Mouse (Mus musculus): Measurements from ENCODE around the gene Agtrap. TPM values are rescaled to one million over a fixed set of nuclear protein-coding genes. Genes with fewer than 3 reads are reported as not detected.

Gene Agtrap
- polyA plus RNA-seq, 1 experiment from 2014 or later, result 14.8 TPM

GRCm38 (mm10) chr4:148038079-148038599, 49.7 kb downstream of the Agtrap start:
- peak overlapping the region; percentile 91 for H3K27ac ChIP-seq (replicated peaks)
- 8% methylated on average over 26 of the region's 26 CpGs for WGBS
- no peak for DNase-seq (ENCODE audit: low spot score)
- peak overlapping the region; percentile 94 for H3K4me3 ChIP-seq
- no peaks in the 10 kb centered on the region for H3K27me3 ChIP-seq (replicated peaks; ENCODE audit: low read depth, poor library complexity, severe bottlenecking)
- H3K4me1 ChIP-seq, result peaks cover 49% of the 10 kb centered on the region
- H3K9me3 ChIP-seq, result no peaks in the 10 kb centered on the region
- H3K36me3 ChIP-seq (replicated peaks), result peaks cover 53% of the 10 kb centered on the region

- 91% methylated on average over 3 of the region's 3 CpGs for WGBS
- H3K4me3 ChIP-seq, result no peak overlapping the region
- no peaks in the 10 kb centered on the region for H3K27me3 ChIP-seq (replicated peaks; ENCODE audit: low read depth, poor library complexity, severe bottlenecking)
- peaks cover 61% of the 10 kb centered on the region for H3K36me3 ChIP-seq (replicated peaks)
- H3K9me3 ChIP-seq, result no peaks in the 10 kb centered on the region
- no peak overlapping the region for H3K27ac ChIP-seq (replicated peaks)
- peaks cover 23% of the 10 kb centered on the region for H3K4me1 ChIP-seq
- DNase-seq (ENCODE audit: low spot score), result no peak
Measured at GRCm38 (mm10) chr4:148035440-148035839, 52.4 kb downstream of the Agtrap start.

- H3K4me3 ChIP-seq, result no peak overlapping the region
- H3K27ac ChIP-seq (replicated peaks), result no peak overlapping the region
- H3K36me3 ChIP-seq (replicated peaks), result peaks cover 71% of the 10 kb centered on the region
- WGBS, result 80% methylated on average over 7 of the region's 7 CpGs
- H3K9me3 ChIP-seq, result no peaks in the 10 kb centered on the region
- no peaks in the 10 kb centered on the region for H3K27me3 ChIP-seq (replicated peaks; ENCODE audit: low read depth, poor library complexity, severe bottlenecking)
- H3K4me1 ChIP-seq, result peaks cover 9% of the 10 kb centered on the region
- DNase-seq (ENCODE audit: low spot score), result no peak
Measured at GRCm38 (mm10) chr4:148033858-148034410, 53.9 kb downstream of the Agtrap start.

GRCm38 (mm10) chr4:148030506-148030905, 57.3 kb downstream of the Agtrap start:
- WGBS, result 76% methylated on average over 5 of the region's 5 CpGs
- H3K36me3 ChIP-seq (replicated peaks), result peaks cover 85% of the 10 kb centered on the region

GRCm38 (mm10) chr4:148029297-148029696, 58.5 kb downstream of the Agtrap start:
- no peaks in the 10 kb centered on the region for H3K9me3 ChIP-seq
- WGBS, result 92% methylated on average over 7 of the region's 7 CpGs
- no peak overlapping the region for H3K27ac ChIP-seq (replicated peaks)
- H3K4me1 ChIP-seq, result no peaks in the 10 kb centered on the region
- H3K27me3 ChIP-seq (replicated peaks; ENCODE audit: low read depth, poor library complexity, severe bottlenecking), result no peaks in the 10 kb centered on the region
- no peak for DNase-seq (ENCODE audit: low spot score)
- no peak overlapping the region for H3K4me3 ChIP-seq
- H3K36me3 ChIP-seq (replicated peaks), result peaks cover 85% of the 10 kb centered on the region

More at GRCm38 (mm10) chr4:148030506-148030905, 57.3 kb downstream of the Agtrap start:
- Histone ChIP-seq H3K9me3 (no peaks in the 10 kb centered on the region), H3K27ac (replicated peaks) (no peak overlapping the region), H3K4me1 (no peaks in the 10 kb centered on the region), H3K4me3 (no peak overlapping the region), H3K27me3 (replicated peaks; ENCODE audit: low read depth, poor library complexity, severe bottlenecking) (no peaks in the 10 kb centered on the region)
- DNase-seq (ENCODE audit: low spot score), result no peak

Other genes with a start within 250 kb of the Agtrap start
- 4.2 and 5.8 TPM in 2 replicates for gene Zfp933, start 239.7 kb downstream of the Agtrap start, polyA plus RNA-seq (2016; fragmentation: Nextera tagmentation; extraction: Ambion mirVana)
- gene Miip, start 219.2 kb downstream of the Agtrap start, polyA plus RNA-seq (2016; fragmentation: Nextera tagmentation; extraction: Ambion mirVana), result 64.2 and 66.1 TPM in 2 replicates
- gene Fv1, start 219.1 kb downstream of the Agtrap start, polyA plus RNA-seq (2016; fragmentation: Nextera tagmentation; extraction: Ambion mirVana), result 14.8 and 15.5 TPM in 2 replicates
- 38.2 and 38.6 TPM in 2 replicates for gene Mfn2, start 183.3 kb downstream of the Agtrap start, polyA plus RNA-seq (2016; fragmentation: Nextera tagmentation; extraction: Ambion mirVana)
- gene Plod1, start 151.3 kb downstream of the Agtrap start, polyA plus RNA-seq (2016; fragmentation: Nextera tagmentation; extraction: Ambion mirVana), result 30.9 and 31.0 TPM in 2 replicates
- gene 2510039O18Rik, start 147.1 kb downstream of the Agtrap start, polyA plus RNA-seq (2016; fragmentation: Nextera tagmentation; extraction: Ambion mirVana), result 10.6 and 12.2 TPM in 2 replicates
- gene Nppb, start 102.2 kb downstream of the Agtrap start, polyA plus RNA-seq (2016; fragmentation: Nextera tagmentation; extraction: Ambion mirVana), result 0.20 TPM in 1 of 2 replicates, not detected in the other
- gene Nppa, start 87.3 kb downstream of the Agtrap start, polyA plus RNA-seq (2016; fragmentation: Nextera tagmentation; extraction: Ambion mirVana), result 0.20 TPM in 1 of 2 replicates, not detected in the other
- gene Clcn6, start 49.2 kb downstream of the Agtrap start, polyA plus RNA-seq (2016; fragmentation: Nextera tagmentation; extraction: Ambion mirVana), result 10.3 and 12.0 TPM in 2 replicates
- gene Mthfr, start 49.0 kb downstream of the Agtrap start, polyA plus RNA-seq (2016; fragmentation: Nextera tagmentation; extraction: Ambion mirVana), result 25.2 and 25.4 TPM in 2 replicates
- 63.3 and 67.3 TPM in 2 replicates for gene Mad2l2, start 42.4 kb upstream of the Agtrap start, polyA plus RNA-seq (2016; fragmentation: Nextera tagmentation; extraction: Ambion mirVana)
- 1.5 and 2.4 TPM in 2 replicates for gene Draxin, start 42.7 kb upstream of the Agtrap start, polyA plus RNA-seq (2016; fragmentation: Nextera tagmentation; extraction: Ambion mirVana)
- 8.3 and 10.6 TPM in 2 replicates for gene Fbxo6, start 64.1 kb upstream of the Agtrap start, polyA plus RNA-seq (2016; fragmentation: Nextera tagmentation; extraction: Ambion mirVana)
- gene Fbxo44, start 72.5 kb upstream of the Agtrap start, polyA plus RNA-seq (2016; fragmentation: Nextera tagmentation; extraction: Ambion mirVana), result 18.0 and 21.3 TPM in 2 replicates
- 0.82 and 1.1 TPM in 2 replicates for gene Fbxo2, start 72.6 kb upstream of the Agtrap start, polyA plus RNA-seq (2016; fragmentation: Nextera tagmentation; extraction: Ambion mirVana)
- gene Disp3, start 199.9 kb upstream of the Agtrap start, polyA plus RNA-seq (2016; fragmentation: Nextera tagmentation; extraction: Ambion mirVana), result 1.1 and 1.7 TPM in 2 replicates

All from embryonic facial prominence, embryonic 10.5 days (tissue).